Mouse (Mus musculus) midbrain, postnatal 0 days (tissue): ENCODE data around the gene Pced1b. TPM values are rescaled to one million over a fixed set of nuclear protein-coding genes. Genes with fewer than 3 reads are reported as not detected.
"Not testable (repeated sequence)": the region's sequence is repeated elsewhere in the genome, so short reads cannot be mapped to it uniquely, and the experiment has no call there.

Experiments
- ATAC-seq: fragments of 200-750 bp; cut with Nextera tagmentation; 2 replicates; pipeline ENCODE4 v1.8.0; 2017; ENCODE audit warnings: moderate number of reproducible peaks, mild to moderate bottlenecking, moderate TSS enrichment, moderate library complexity; ENCODE audit not compliant: low FRiP score
- DNase-seq: peaks from one replicate; pipeline ENCODE4 v3.0.0-alpha.2; 2015; ENCODE audit warnings: low spot score
- H3K27ac ChIP-seq: fragments of 300-500 bp; sonication (generic); 2 replicates; pipeline ENCODE4 v1.5.1; 2014; ENCODE audit warnings: low read depth, mild to moderate bottlenecking, low read length, mixed read lengths
- H3K27me3 ChIP-seq: fragments of 300-500 bp; sonication (generic); 2 replicates; pipeline ENCODE4 v1.6.1; 2014; ENCODE audit warnings: low read length, control low read depth, mixed read lengths; ENCODE audit not compliant: insufficient read depth
- H3K36me3 ChIP-seq: fragments of 300-500 bp; sonication (generic); 2 replicates; pipeline ENCODE4 v1.6.1; 2014; ENCODE audit warnings: low read length, control low read depth, mixed read lengths; ENCODE audit not compliant: insufficient read depth
- H3K4me1 ChIP-seq: fragments of 300-500 bp; sonication (generic); 2 replicates; pipeline ENCODE4 v1.6.1; 2014; ENCODE audit warnings: mild to moderate bottlenecking, control low read depth, antibody characterized with exemption, low read length, mixed read lengths; ENCODE audit not compliant: insufficient read depth
- H3K4me2 ChIP-seq: fragments of 300-500 bp; sonication (generic); 2 replicates; pipeline ENCODE4 v1.6.1; 2014; ENCODE audit warnings: low read depth, mild to moderate bottlenecking, low read length, mixed read lengths; ENCODE audit not compliant: poor library complexity, severe bottlenecking
- H3K4me3 ChIP-seq: fragments of 300-500 bp; sonication (generic); 2 replicates; pipeline ENCODE4 v1.5.1; 2014; ENCODE audit warnings: low read depth, mild to moderate bottlenecking, low read length, moderate library complexity
- H3K9ac ChIP-seq: fragments of 300-500 bp; sonication (generic); replicated peaks from 2 replicates; pipeline ENCODE4 v1.6.1; 2014; ENCODE audit warnings: mild to moderate bottlenecking, low read length, moderate library complexity, mixed read lengths; ENCODE audit not compliant: poor library complexity, severe bottlenecking
- H3K9me3 ChIP-seq: fragments of 300-500 bp; sonication (generic); 2 replicates; pipeline ENCODE4 v1.6.1; 2016; ENCODE audit warnings: low read length, control low read depth
- CTCF ChIP-seq: IDR thresholded peaks from 2 replicates; pipeline ENCODE4 v1.5.1; 2016; ENCODE audit warnings: antibody characterized with exemption, mild to moderate bottlenecking
- WGBS: fragments of 180-500 bp; shearing (Covaris S2); extraction: QIAGEN DNeasy Blood & Tissue Kit; methylation state at CpG from one replicate; pipeline ENCODE4 v1.1.7; 2014; 5-methylcytosine and 5-hydroxymethylcytosine counted together
- polyA plus RNA-seq: library from polyadenylated mRNA; unstranded; fragments of >200 nt; fragmentation: Nextera tagmentation; extraction: Ambion mirVana; gene quantifications from 2 replicates; pipeline ENCODE4 v1.2.1, GENCODE M21; 2015
- total RNA-seq: library from RNA; depleted of rRNA; stranded (reverse); fragments of >200 nt; gene quantifications from 2 replicates; pipeline ENCODE4 v1.2.3, GENCODE M21; 2014

Pced1b gene
- total and polyA plus RNA-seq, 2 experiments from 2014 or later = 7.0 to 10.4 TPM

- Histone ChIP-seq H3K4me2 (no peak overlapping the region), H3K4me3 (no peak overlapping the region), H3K9me3 (no peaks in the 10 kb centered on the region), H3K27ac (no peak overlapping the region), H3K4me1 (peaks cover 3% of the 10 kb centered on the region; the same call in 1 of the 2 replicates), H3K36me3 (no peaks in the 10 kb centered on the region), H3K27me3 (no peaks in the 10 kb centered on the region), H3K9ac (no peak overlapping the region)
- no peak for ATAC-seq
- TF ChIP-seq CTCF = no peak
- no peak for DNase-seq
- 84% methylated on average over 23 of the region's 23 CpGs for WGBS
Measured at GRCm38 (mm10) chr15:97360842-97361770, 114.2 kb downstream of the Pced1b start.

GRCm38 (mm10) chr15:97361771-97362171, 114.9 kb downstream of the Pced1b start:
- H3K9me3 ChIP-seq = no peaks in the 10 kb centered on the region
- WGBS = 73% methylated on average over 8 of the region's 8 CpGs
- H3K4me3 ChIP-seq = no peak overlapping the region
- H3K27me3 ChIP-seq = no peaks in the 10 kb centered on the region
- ATAC-seq = no peak
- no peak overlapping the region for H3K4me2 ChIP-seq
- no peaks in the 10 kb centered on the region for H3K36me3 ChIP-seq
- peaks cover 3% of the 10 kb centered on the region; the same call in 1 of the 2 replicates for H3K4me1 ChIP-seq
- DNase-seq = no peak
- no peak overlapping the region for H3K9ac ChIP-seq
- TF ChIP-seq CTCF = peak; percentile 29; the same call in 1 of the 2 replicates
- no peak overlapping the region for H3K27ac ChIP-seq

DNA sequence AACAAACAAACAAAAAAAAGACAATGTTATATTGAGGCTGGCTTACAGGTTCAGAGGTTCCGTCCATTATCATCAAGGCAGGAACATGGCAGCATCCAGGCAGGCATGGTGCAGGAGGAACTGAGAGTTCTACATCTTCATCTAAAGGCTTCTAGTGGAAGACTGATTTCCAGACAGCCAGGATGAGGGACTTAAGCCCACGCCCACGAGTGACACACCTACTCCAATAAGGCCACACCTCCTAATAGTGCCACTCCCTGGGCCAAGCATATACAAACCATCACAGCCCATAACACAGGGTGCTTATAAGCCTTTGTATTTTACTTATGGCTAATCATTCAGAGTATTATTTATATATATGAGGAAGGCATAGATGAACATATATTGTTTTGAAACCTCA, 117.4 kb downstream of the Pced1b start:
- H3K4me2 ChIP-seq, H3K4me1 ChIP-seq, ATAC-seq, H3K9me3 ChIP-seq, H3K36me3 ChIP-seq, H3K27ac ChIP-seq, DNase-seq, H3K4me3 ChIP-seq, H3K9ac ChIP-seq, H3K27me3 ChIP-seq: not testable (repeated sequence)
- WGBS = 88% methylated on average over 3 of the region's 3 CpGs

- 87% methylated on average over 8 of the region's 8 CpGs for WGBS
- H3K4me1 ChIP-seq = no peaks in the 10 kb centered on the region
- no peaks in the 10 kb centered on the region for H3K9me3 ChIP-seq
- H3K36me3 ChIP-seq = no peaks in the 10 kb centered on the region
- DNase-seq (no peak), ATAC-seq (no peak)
- no peak overlapping the region for H3K27ac ChIP-seq
- no peak overlapping the region for H3K4me2 ChIP-seq
- no peak overlapping the region for H3K4me3 ChIP-seq
- H3K9ac ChIP-seq = no peak overlapping the region
- no peak for TF ChIP-seq CTCF
- no peaks in the 10 kb centered on the region for H3K27me3 ChIP-seq
Measured at GRCm38 (mm10) chr15:97364968-97365367, 118.1 kb downstream of the Pced1b start.

- Histone ChIP-seq H3K27ac (no peak overlapping the region), H3K4me3 (no peak overlapping the region), H3K27me3 (no peaks in the 10 kb centered on the region), H3K4me1 (no peaks in the 10 kb centered on the region), H3K36me3 (no peaks in the 10 kb centered on the region), H3K9me3 (no peaks in the 10 kb centered on the region), H3K9ac (no peak overlapping the region), H3K4me2 (no peak overlapping the region)
- no peak for TF ChIP-seq CTCF
- 91% methylated on average over 9 of the region's 9 CpGs for WGBS
- no peak for ATAC-seq
- DNase-seq = no peak
Measured at GRCm38 (mm10) chr15:97368035-97368608, 121.2 kb downstream of the Pced1b start.

- no peaks in the 10 kb centered on the region for H3K36me3 ChIP-seq
- H3K27ac ChIP-seq = no peak overlapping the region
- H3K9me3 ChIP-seq = no peaks in the 10 kb centered on the region
- H3K4me1 ChIP-seq = no peaks in the 10 kb centered on the region
- no peaks in the 10 kb centered on the region for H3K27me3 ChIP-seq
- no peak overlapping the region for H3K4me3 ChIP-seq
- no peak for TF ChIP-seq CTCF
- ATAC-seq (no peak), DNase-seq (no peak)
- no peak overlapping the region for H3K4me2 ChIP-seq
- WGBS = 82% methylated on average over 7 of the region's 7 CpGs
- H3K9ac ChIP-seq = no peak overlapping the region
Measured at GRCm38 (mm10) chr15:97368631-97369030, 121.7 kb downstream of the Pced1b start.
